Comparison of ENCODE assay signal across 12 mouse cellular contexts in genomic region chr6:118012987-118013866, GRCm38 (mm10). TPM values are rescaled to one million over a fixed set of nuclear protein-coding genes. Genes with fewer than 3 reads are reported as not detected.
DNase-seq lines count a peak whose midpoint lies in the region; ATAC-seq lines count a peak whose summit lies in the region.
"Had no signal": no experiment of that assay in that cellular context is flagged by ENCODE, and none has a peak within 500 bp of the region (broad histone marks: within the 10 kb centered on the region; RNA-seq: fewer than 3 reads in every experiment).

No protein-coding gene starts in this region.

- no peaks in the 10 kb centered on the region for H3K9me3 ChIP-seq in midbrain, embryonic 14.5 days (ENCODE audit: control insufficient read depth, low read length)
- no peaks in the 10 kb centered on the region for H3K9me3 ChIP-seq in midbrain, embryonic 10.5 days (replicated peaks)
- H3K9me3 ChIP-seq: heart, embryonic 12.5 days; limb, embryonic 15.5 days had no signal

- DNase-seq in midbrain, embryonic 14.5 days, result peak; percentile 31
- no peak for DNase-seq in midbrain, embryonic 10.5 days (ENCODE audit: low spot score)
- peak; percentile 85 for DNase-seq in cerebellum, postnatal 25 days
- peak; percentile 69 to 70 for DNase-seq in layer of hippocampus, postnatal 36 days
- DNase-seq in telencephalon, adult 2 months (ENCODE audit: low read depth, low spot score), result peak; percentile 91
- no peak for DNase-seq in kidney, adult 9 months
- no peak for DNase-seq in c-Kit-positive CD71-positive TER-119-positive erythroid progenitor cells, embryonic 14.5 days (ENCODE audit: low spot score)
- DNase-seq: kidney, adult 8-10 months; thymus, postnatal 14 days had no signal

- no peaks in the 10 kb centered on the region for H3K36me3 ChIP-seq in midbrain, embryonic 14.5 days (ENCODE audit: control insufficient read depth, insufficient read depth, low read length)
- no peaks in the 10 kb centered on the region for H3K36me3 ChIP-seq in midbrain, embryonic 10.5 days
- H3K36me3 ChIP-seq: heart, embryonic 12.5 days; limb, embryonic 15.5 days had no signal

- H3K4me2 ChIP-seq in midbrain, embryonic 14.5 days (ENCODE audit: low read length), result no peak overlapping the region
- H3K4me2 ChIP-seq: heart, embryonic 12.5 days; limb, embryonic 15.5 days had no signal

- H3K9ac ChIP-seq in midbrain, embryonic 14.5 days (replicated peaks; ENCODE audit: low read length), result no peak overlapping the region
- H3K9ac ChIP-seq: heart, embryonic 12.5 days; limb, embryonic 15.5 days had no signal

- 63% methylated on average over 11 of the region's 11 CpGs for WGBS in midbrain, embryonic 14.5 days
- WGBS in midbrain, embryonic 10.5 days, result 75% methylated on average over 11 of the region's 11 CpGs

- H3K27me3 ChIP-seq in midbrain, embryonic 14.5 days (ENCODE audit: control insufficient read depth, insufficient read depth, low read length), result peaks cover 18% of the 10 kb centered on the region
- H3K27me3 ChIP-seq in midbrain, embryonic 10.5 days (ENCODE audit: low read depth, poor library complexity, severe bottlenecking), result peaks cover 78% of the 10 kb centered on the region

- no peak overlapping the region for H3K4me3 ChIP-seq in midbrain, embryonic 14.5 days (replicated peaks; ENCODE audit: low read depth, low read length)
- H3K4me3 ChIP-seq in midbrain, embryonic 10.5 days, result no peak overlapping the region
- H3K4me3 ChIP-seq: heart, embryonic 12.5 days; limb, embryonic 15.5 days had no signal

- H3K4me1 ChIP-seq in midbrain, embryonic 14.5 days (ENCODE audit: control insufficient read depth, insufficient read depth, low read length), result peaks cover 17% of the 10 kb centered on the region
- peaks cover 23% of the 10 kb centered on the region for H3K4me1 ChIP-seq in midbrain, embryonic 10.5 days

- no peak overlapping the region for H3K27ac ChIP-seq in midbrain, embryonic 14.5 days (replicated peaks; ENCODE audit: low read depth, low read length)
- H3K27ac ChIP-seq in midbrain, embryonic 10.5 days (replicated peaks), result no peak overlapping the region
- H3K27ac ChIP-seq: limb, embryonic 15.5 days; macrophage had no signal

- no peak for ATAC-seq in midbrain, embryonic 14.5 days (ENCODE audit: low FRiP score, low TSS enrichment)

RNA-seq across cellular contexts. Expression of gene Rasgef1a, which starts 2.0 kb away (rescaled TPM):
- polyA plus RNA-seq in midbrain, embryonic 14.5 days (2014; fragmentation: Nextera tagmentation; extraction: Ambion mirVana), result 2.1 and 3.8 TPM in 2 replicates
- 0.09 and 0.15 TPM in 2 replicates for polyA plus RNA-seq in midbrain, embryonic 10.5 days (2016; fragmentation: Nextera tagmentation; extraction: Ambion mirVana)
- 100 to 1,000 TPM; 207 to 211 TPM for total RNA-seq in layer of hippocampus, postnatal 36 days (2021)

Comparison
In these comparisons a context has a peak if more than half of its experiments do, and no peak if none do; other contexts are left out.
1. DNase-seq: peak in midbrain, embryonic 14.5 days (single experiment), cerebellum, postnatal 25 days (2 of 2), layer of hippocampus, postnatal 36 days (2 of 2) and telencephalon, adult 2 months (single experiment); none in midbrain, embryonic 10.5 days (single experiment), kidney, adult 9 months (single experiment) and c-Kit-positive CD71-positive TER-119-positive erythroid progenitor cells, embryonic 14.5 days (single experiment).